Mouse (Mus musculus): ENCODE measurements around the gene Plcl1.

Plcl1 gene

DNA sequence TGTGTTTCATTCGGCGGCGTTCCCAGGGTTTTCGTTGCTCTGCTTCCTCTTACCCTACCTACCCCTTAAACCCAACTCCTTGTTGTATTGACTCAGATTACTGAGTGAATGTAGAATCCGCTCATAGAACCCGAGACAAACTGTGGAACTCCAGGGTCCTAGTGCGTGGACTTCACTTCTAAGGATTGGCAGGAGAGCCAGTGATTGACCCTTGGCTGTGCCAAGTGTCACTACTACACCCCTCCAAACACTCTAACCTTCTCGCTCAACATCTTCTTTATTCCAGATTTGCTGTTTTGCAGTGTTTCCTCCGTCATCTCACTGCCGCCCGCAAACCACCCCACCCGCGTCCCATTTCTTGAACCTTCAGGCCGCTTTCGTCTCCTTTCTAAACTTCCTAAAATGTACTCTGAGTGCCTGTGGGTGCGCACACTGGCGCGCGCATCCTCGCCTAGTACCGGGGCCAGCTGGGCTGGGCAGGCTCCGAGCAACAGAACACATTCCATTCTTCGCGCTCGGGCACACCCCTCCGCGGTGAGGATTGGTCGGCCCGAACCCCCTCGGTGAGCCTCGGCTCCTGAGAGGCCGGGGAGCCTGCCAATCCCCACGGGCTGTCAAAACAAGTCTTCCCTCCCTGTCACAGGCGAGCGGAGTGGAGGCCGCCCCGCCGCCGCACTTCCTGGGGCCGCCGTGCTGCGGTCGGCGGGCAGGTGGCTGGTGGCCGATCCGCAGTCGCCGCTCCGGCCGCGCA lies at the start of gene Plcl1:
Gene Plcl1, plus strand, starts transcription at position 650 of the 751 bp plus-strand sequence.
- DNase-seq: peak; percentile 98

GRCm38 (mm10) chr1:55362634-55363033 lies 43.1 kb upstream of the Plcl1 start:
- no peak for DNase-seq

DNA sequence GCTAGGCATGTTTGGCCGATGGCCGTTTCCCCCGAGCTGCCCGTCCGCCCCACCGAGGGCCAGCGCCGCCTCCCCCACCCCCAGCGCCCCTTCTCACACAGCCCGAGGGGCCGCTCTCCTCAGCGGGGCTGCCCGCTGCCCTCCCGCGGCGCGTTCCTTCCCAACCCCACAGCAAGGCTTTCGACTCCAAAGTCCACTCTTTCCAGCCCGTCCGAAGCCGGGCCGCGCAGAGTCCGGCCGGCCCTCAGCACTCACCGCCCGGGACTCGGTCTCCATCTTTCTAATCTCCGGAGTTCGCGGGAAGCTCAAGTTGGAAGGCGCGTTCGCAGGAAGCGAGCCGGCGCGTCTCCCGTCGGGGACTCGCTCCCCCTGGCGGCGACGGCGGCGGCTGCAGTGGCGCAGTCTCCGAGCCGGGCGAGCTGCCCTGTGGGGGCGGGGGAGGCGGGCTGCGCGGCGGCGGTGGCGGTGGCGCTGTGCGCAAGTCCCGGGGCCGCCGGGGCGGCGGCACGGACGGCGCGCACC lies 42.6 kb upstream of the Plcl1 start, which contains the start of gene Boll:
Gene Boll, minus strand, starts transcription at position 426 of the 522 bp plus-strand sequence.
- peak; percentile 54 to 90 for DNase-seq

GRCm38 (mm10) chr1:55363586-55363985 lies 42.1 kb upstream of the Plcl1 start:
- peak; percentile 44 to 74 for DNase-seq

GRCm38 (mm10) chr1:55372626-55373025 lies 33.1 kb upstream of the Plcl1 start:
- DNase-seq: no peak

DNA sequence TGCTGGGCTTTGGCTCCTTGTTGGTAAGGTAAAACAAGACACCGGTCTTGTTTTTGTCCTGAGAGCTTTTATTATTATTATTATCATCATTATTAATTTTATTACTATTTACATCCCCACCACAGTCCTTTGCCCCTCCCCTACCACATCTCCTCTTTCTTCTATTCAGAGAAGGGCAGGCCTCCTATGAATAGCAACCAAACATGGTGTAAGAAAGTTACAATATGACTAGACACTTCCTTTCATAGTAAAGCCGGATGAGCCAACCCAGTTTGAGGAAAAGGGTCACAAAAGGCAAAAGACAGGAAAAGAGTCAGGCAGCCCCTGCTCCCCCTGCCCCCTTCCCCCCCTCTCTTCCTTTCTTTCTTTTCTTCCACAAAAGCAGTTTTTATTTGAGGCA lies 25.2 kb upstream of the Plcl1 start:
- no peak for DNase-seq

DNA sequence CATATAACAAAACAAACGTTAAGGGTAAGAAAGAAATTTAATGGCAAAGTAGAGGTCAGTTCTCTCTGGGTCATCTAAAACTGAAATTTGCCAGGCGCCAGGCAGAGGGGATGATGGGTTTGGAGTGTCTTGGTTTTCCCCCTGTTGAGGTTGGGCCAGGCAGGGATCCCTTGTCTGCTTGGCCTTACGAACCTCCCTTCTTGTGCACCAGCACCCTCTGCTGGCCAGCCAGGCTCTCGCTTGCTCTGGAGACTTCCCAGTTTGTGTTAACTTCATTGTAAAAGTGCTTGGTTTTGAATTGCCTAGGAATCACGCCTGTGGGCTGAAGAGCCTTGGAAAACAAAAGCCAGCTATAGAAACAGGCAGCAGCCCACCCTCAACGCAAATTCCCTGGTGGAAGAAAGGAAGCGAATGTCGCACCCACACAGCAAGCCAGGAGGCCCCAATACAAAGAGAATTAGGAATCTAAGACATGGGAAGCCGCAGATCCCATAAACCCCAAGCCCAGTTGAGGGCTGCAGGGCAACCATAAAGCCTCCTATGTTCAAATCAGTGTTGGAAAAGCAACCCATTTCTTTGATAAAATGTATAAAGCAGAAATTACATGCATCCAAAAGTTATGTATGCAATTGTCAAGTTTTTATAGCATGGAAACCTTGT lies 22.5 kb upstream of the Plcl1 start:
- DNase-seq: peak; percentile 74 to 92

GRCm38 (mm10) chr1:55399891-55400290 lies 5.8 kb upstream of the Plcl1 start:
- DNase-seq: no peak

- peak; percentile 69 to 77 for DNase-seq
These were observed 1.3 kb upstream of the Plcl1 start for GRCm38 (mm10) chr1:55404439-55404838.

DNA sequence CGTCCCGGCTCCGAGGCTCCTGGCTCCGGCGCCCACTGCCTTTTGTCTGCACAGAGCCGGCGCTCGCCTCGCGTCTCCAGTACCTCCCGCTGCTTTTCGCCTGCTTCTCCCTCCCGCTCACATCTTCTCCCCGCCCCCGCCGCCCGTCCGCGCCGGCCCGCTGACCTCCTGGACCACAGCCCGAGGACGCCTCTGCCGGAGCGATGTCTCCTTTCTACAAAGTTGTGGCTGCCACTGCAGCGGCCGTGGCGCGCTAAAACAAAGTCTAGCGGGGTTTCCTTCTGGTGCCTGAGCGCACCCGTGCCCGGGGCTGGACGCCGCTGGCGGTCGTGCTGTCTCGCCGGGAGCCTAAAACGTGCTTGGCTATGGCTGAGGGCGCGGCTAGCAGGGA lies 297 bp downstream of the Plcl1 start:
- peak; percentile 84 to 90 for DNase-seq

GRCm38 (mm10) chr1:55406531-55407375 lies 1.0 kb downstream of the Plcl1 start:
- DNase-seq: peak; percentile 9 to 32

DNA sequence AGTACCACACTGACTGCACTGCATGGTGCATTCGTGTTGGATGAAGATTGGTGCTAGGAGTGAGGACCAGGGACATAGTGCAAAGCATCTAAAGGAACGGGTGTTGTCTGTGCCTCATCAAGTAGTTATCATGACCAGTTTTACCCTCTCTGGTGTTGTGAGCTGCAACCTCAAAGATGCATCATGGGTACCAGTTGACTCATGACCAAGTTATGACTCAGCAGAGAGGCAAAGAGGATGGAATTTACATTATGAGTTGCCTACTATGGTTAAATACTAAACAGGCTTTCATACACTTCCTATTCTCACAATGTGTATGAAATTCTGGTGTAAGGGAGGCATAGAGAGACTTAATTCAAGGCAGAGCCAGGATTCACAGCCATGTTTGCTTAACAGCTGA lies 4.9 kb downstream of the Plcl1 start:
- no peak for DNase-seq

DNA sequence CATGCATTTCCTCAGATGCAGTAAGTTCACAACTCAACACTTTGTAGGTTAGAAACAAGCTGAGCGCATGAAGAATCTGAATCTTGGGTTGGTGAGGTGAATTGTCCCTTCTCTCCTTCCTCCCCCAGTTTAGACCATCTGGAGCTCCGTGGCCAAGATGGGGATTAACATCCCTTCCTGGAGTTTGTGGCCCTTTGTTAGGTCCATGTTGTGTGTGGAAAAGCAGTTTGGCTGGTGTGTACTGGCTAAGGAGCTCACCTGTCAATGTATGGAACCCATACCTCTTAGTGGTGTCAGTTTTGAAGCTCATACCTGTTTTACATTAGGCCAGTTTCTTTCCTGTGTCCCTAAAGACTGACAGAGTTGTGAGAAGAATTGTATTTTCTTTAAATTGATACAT lies 5.4 kb downstream of the Plcl1 start:
- DNase-seq: no peak

GRCm38 (mm10) chr1:55412569-55412968 lies 6.8 kb downstream of the Plcl1 start:
- DNase-seq: no peak

- no peak for DNase-seq
These were observed 7.8 kb downstream of the Plcl1 start for GRCm38 (mm10) chr1:55413534-55413933.

- no peak for DNase-seq
These were observed 13.2 kb downstream of the Plcl1 start for GRCm38 (mm10) chr1:55418968-55419367.

GRCm38 (mm10) chr1:55427607-55428006 lies 21.9 kb downstream of the Plcl1 start:
- no peak for DNase-seq

DNA sequence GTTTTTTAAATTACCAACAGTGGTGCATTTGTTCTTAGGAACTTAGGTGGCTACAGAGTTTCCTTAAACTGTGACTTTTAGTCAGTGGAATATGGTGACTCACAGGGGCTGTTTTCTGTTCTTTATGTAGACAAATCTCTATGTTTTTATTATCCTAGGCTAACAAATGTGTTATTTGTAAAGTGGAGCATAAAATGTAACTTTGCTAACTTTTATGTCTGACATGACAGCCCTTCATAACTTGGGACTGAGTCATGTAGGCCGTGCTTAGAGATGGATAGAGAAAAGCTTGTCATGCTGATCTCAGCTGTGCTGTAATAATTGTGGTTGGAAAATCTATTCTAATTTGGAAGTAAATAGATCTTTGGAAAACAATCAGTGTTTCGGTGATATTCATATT lies 23.3 kb downstream of the Plcl1 start:
- no peak for DNase-seq

GRCm38 (mm10) chr1:55429708-55430107 lies 24.0 kb downstream of the Plcl1 start:
- no peak for DNase-seq

DNA sequence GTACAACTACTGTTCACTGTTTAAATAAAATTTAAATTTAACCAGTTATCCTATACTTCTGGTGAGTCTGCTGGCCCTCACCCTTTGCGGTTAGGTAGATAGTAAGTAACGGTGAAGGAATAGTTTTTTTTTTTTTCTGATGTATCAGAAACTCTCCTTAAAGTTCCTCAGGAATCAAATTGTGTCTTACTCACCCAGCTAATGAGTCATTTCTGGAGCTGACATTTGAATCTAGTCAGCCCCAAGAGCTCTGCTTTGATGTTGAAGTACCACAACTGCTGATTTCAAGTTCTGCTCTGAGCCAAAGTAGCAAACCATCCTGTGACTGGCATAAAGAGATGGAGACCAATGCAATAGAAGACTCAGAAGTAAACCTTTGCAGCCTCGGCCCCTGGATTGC lies 24.9 kb downstream of the Plcl1 start:
- DNase-seq: no peak

DNA sequence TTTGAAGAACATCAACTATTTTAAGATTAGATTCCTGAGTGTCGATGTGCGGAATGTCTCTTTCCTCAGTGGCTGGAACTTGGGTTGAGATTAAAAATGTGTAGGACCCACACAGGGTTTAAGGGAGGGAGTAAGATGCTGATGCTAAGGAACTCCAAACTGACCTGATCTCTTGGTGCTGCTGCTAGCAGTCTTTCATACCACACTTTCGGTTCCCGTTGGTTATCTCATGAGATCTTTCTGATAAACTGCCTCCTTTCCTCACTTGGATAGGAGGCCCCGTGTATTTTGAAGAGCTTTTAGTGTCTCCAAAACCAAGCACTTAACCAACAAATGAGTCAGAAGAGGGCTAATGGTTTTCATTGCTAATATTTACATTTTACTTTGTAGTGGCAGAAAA lies 30.9 kb downstream of the Plcl1 start:
- DNase-seq: no peak

DNA sequence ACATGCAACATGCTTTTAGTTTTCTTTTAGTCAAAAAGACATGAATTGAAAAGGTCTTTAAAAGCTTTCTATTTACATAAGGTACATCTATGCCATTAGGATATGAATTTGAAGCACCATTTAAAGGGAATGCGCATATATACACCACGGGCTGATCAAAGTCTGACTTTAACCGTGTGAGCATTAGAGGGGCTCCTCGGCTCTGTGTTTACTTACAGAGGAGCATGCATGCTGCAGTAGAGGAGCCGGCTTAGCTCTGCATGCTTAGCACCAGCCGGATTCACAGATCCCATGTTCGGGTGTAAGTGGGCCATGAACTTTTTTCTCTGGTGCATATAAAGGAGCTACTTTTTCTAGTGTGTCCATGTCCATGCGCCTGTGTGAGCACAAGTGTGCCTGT lies 31.4 kb downstream of the Plcl1 start:
- DNase-seq: no peak

GRCm38 (mm10) chr1:55438617-55439016 lies 32.9 kb downstream of the Plcl1 start:
- DNase-seq: no peak

Measured in kidney, postnatal 36 days (tissue).